Mouse (Mus musculus) midbrain, embryonic 13.5 days (tissue): ENCODE measurements at regions not wholly inside any gene's neighbourhood (a gene's known extent, or its start where the extent isn't known, plus 50 kb on each side); places are given as distances from the start of the nearest gene placed in this dataset.

Source experiments
- ATAC-seq: fragments of 200-750 bp; cut with Nextera tagmentation; 2 replicates; pipeline ENCODE4 v1.8.0; 2017; ENCODE audit warnings: mild to moderate bottlenecking, moderate TSS enrichment, moderate library complexity
- H3K27ac ChIP-seq: fragments of 300-500 bp; sonication (generic); 2 replicates; pipeline ENCODE4 v1.5.1; 2015; ENCODE audit warnings: inconsistent platforms, mild to moderate bottlenecking, moderate library complexity
- H3K27me3 ChIP-seq: fragments of 300-500 bp; sonication (generic); 2 replicates; pipeline ENCODE4 v1.6.1; 2015; ENCODE audit warnings: mild to moderate bottlenecking, inconsistent platforms
- H3K36me3 ChIP-seq: fragments of 300-500 bp; sonication (generic); 2 replicates; pipeline ENCODE4 v1.6.1; 2015; ENCODE audit warnings: mild to moderate bottlenecking, inconsistent platforms
- H3K4me1 ChIP-seq: fragments of 300-500 bp; sonication (generic); replicated peaks from 2 replicates; pipeline ENCODE4 v1.6.1; 2015; ENCODE audit warnings: inconsistent platforms
- H3K4me2 ChIP-seq: fragments of 300-500 bp; sonication (generic); replicated peaks from 2 replicates; pipeline ENCODE4 v1.6.1; 2015; ENCODE audit warnings: moderate library complexity, mild to moderate bottlenecking, inconsistent platforms
- H3K4me3 ChIP-seq: fragments of 300-500 bp; sonication (generic); replicated peaks from 2 replicates; pipeline ENCODE4 v1.5.1; 2015; ENCODE audit warnings: mild to moderate bottlenecking, inconsistent platforms
- H3K9ac ChIP-seq: fragments of 300-500 bp; sonication (generic); replicated peaks from 2 replicates; pipeline ENCODE4 v1.6.1; 2015; ENCODE audit warnings: mild to moderate bottlenecking, inconsistent platforms
- H3K9me3 ChIP-seq: fragments of 300-500 bp; sonication (generic); 2 replicates; pipeline ENCODE4 v1.6.1; 2016; ENCODE audit warnings: mild to moderate bottlenecking, inconsistent platforms
- WGBS: fragments of 180-500 bp; shearing (Covaris S2); methylation state at CpG from one replicate; pipeline ENCODE4 v1.1.7; 2015; 5-methylcytosine and 5-hydroxymethylcytosine counted together

- H3K9me3 ChIP-seq: no peaks in the 10 kb centered on the region
- no peak overlapping the region for H3K27ac ChIP-seq
- ATAC-seq: no peak
- H3K9ac ChIP-seq: no peak overlapping the region
- no peak overlapping the region for H3K4me3 ChIP-seq
- H3K4me1 ChIP-seq: no peaks in the 10 kb centered on the region
- H3K27me3 ChIP-seq: no peaks in the 10 kb centered on the region
- H3K36me3 ChIP-seq: no peaks in the 10 kb centered on the region
- no peak overlapping the region for H3K4me2 ChIP-seq
- WGBS: 60% methylated on average over 2 of the region's 2 CpGs
Observed at GRCm38 (mm10) chr4:64335814-64336213, 289.0 kb upstream of the Tnc start.

GRCm38 (mm10) chr4:64330213-64330612, 283.4 kb upstream of the Tnc start:
- no peak for ATAC-seq
- Histone ChIP-seq H3K27ac (no peak overlapping the region), H3K9ac (no peak overlapping the region), H3K4me3 (no peak overlapping the region), H3K27me3 (no peaks in the 10 kb centered on the region), H3K4me1 (no peaks in the 10 kb centered on the region), H3K9me3 (no peaks in the 10 kb centered on the region), H3K36me3 (no peaks in the 10 kb centered on the region), H3K4me2 (no peak overlapping the region)
- 37% methylated on average over 3 of the region's 3 CpGs for WGBS

GRCm38 (mm10) chr4:64324391-64324790, 277.6 kb upstream of the Tnc start:
- no peak for ATAC-seq
- H3K4me3 ChIP-seq: no peak overlapping the region
- 84% methylated on average over 3 of the region's 3 CpGs for WGBS

GRCm38 (mm10) chr4:64316553-64317347, 269.9 kb upstream of the Tnc start:
- ATAC-seq: no peak
- no peaks in the 10 kb centered on the region for H3K36me3 ChIP-seq

More at GRCm38 (mm10) chr4:64324391-64324790, 277.6 kb upstream of the Tnc start:
- Histone ChIP-seq H3K27ac (no peak overlapping the region), H3K9me3 (no peaks in the 10 kb centered on the region), H3K4me1 (no peaks in the 10 kb centered on the region), H3K36me3 (no peaks in the 10 kb centered on the region), H3K4me2 (no peak overlapping the region), H3K27me3 (no peaks in the 10 kb centered on the region), H3K9ac (no peak overlapping the region)

GRCm38 (mm10) chr4:64296941-64297340, 250.1 kb upstream of the Tnc start:
- Histone ChIP-seq H3K9ac (no peak overlapping the region), H3K4me3 (no peak overlapping the region), H3K9me3 (no peaks in the 10 kb centered on the region), H3K4me1 (no peaks in the 10 kb centered on the region), H3K4me2 (no peak overlapping the region), H3K27ac (no peak overlapping the region), H3K36me3 (no peaks in the 10 kb centered on the region), H3K27me3 (no peaks in the 10 kb centered on the region)
- ATAC-seq: no peak
- 85% methylated on average over 2 of the region's 2 CpGs for WGBS

More at GRCm38 (mm10) chr4:64316553-64317347, 269.9 kb upstream of the Tnc start:
- Histone ChIP-seq H3K9ac (no peak overlapping the region), H3K27ac (no peak overlapping the region), H3K9me3 (no peaks in the 10 kb centered on the region), H3K4me2 (no peak overlapping the region), H3K4me3 (no peak overlapping the region), H3K27me3 (no peaks in the 10 kb centered on the region), H3K4me1 (no peaks in the 10 kb centered on the region)
- 69% methylated on average over 3 of the region's 3 CpGs for WGBS

- no peak overlapping the region for H3K27ac ChIP-seq
- 89% methylated on average over 1 of the region's 1 CpGs for WGBS
- H3K4me2 ChIP-seq: no peak overlapping the region
- H3K9ac ChIP-seq: no peak overlapping the region
- no peaks in the 10 kb centered on the region for H3K4me1 ChIP-seq
- H3K27me3 ChIP-seq: no peaks in the 10 kb centered on the region
- no peak overlapping the region for H3K4me3 ChIP-seq
- ATAC-seq: no peak
- no peaks in the 10 kb centered on the region for H3K9me3 ChIP-seq
- no peaks in the 10 kb centered on the region for H3K36me3 ChIP-seq
Observed at GRCm38 (mm10) chr4:64282471-64282870, 235.7 kb upstream of the Tnc start.

- H3K27me3 ChIP-seq: no peaks in the 10 kb centered on the region
- 74% methylated on average over 2 of the region's 2 CpGs for WGBS
- H3K4me3 ChIP-seq: no peak overlapping the region
- no peak for ATAC-seq
- H3K9ac ChIP-seq: no peak overlapping the region
- no peaks in the 10 kb centered on the region for H3K36me3 ChIP-seq
- H3K27ac ChIP-seq: no peak overlapping the region
- no peak overlapping the region for H3K4me2 ChIP-seq
- no peaks in the 10 kb centered on the region for H3K4me1 ChIP-seq
- no peaks in the 10 kb centered on the region for H3K9me3 ChIP-seq
Observed at GRCm38 (mm10) chr4:64276980-64277379, 230.2 kb upstream of the Tnc start.

- Histone ChIP-seq H3K4me3 (no peak overlapping the region), H3K9ac (no peak overlapping the region), H3K27ac (no peak overlapping the region), H3K4me2 (no peak overlapping the region), H3K9me3 (no peaks in the 10 kb centered on the region), H3K4me1 (no peaks in the 10 kb centered on the region), H3K27me3 (no peaks in the 10 kb centered on the region), H3K36me3 (no peaks in the 10 kb centered on the region)
- WGBS: 82% methylated on average over 3 of the region's 3 CpGs
- no peak for ATAC-seq
Observed at GRCm38 (mm10) chr4:64274291-64274960, 227.6 kb upstream of the Tnc start.

- Histone ChIP-seq H3K4me2 (no peak overlapping the region), H3K9ac (no peak overlapping the region), H3K9me3 (no peaks in the 10 kb centered on the region), H3K4me3 (no peak overlapping the region), H3K4me1 (no peaks in the 10 kb centered on the region), H3K27ac (no peak overlapping the region), H3K27me3 (no peaks in the 10 kb centered on the region), H3K36me3 (no peaks in the 10 kb centered on the region)
- whole genome bisulfite sequencing: 82% methylated on average over 5 of the region's 5 CpGs
- no peak for ATAC-seq
Observed at GRCm38 (mm10) chr4:64269846-64270245, 223.0 kb upstream of the Tnc start.

- H3K4me1 ChIP-seq: no peaks in the 10 kb centered on the region
- H3K36me3 ChIP-seq: no peaks in the 10 kb centered on the region
- ATAC-seq: no peak
- H3K4me3 ChIP-seq: no peak overlapping the region
- H3K27me3 ChIP-seq: no peaks in the 10 kb centered on the region
- H3K27ac ChIP-seq: no peak overlapping the region
- no peak overlapping the region for H3K9ac ChIP-seq
- 88% methylated on average over 2 of the region's 2 CpGs for WGBS
- H3K4me2 ChIP-seq: no peak overlapping the region
- H3K9me3 ChIP-seq: no peaks in the 10 kb centered on the region
Observed at GRCm38 (mm10) chr4:64269117-64269516, 222.3 kb upstream of the Tnc start.

GRCm38 (mm10) chr4:64260473-64260872, 213.7 kb upstream of the Tnc start:
- no peaks in the 10 kb centered on the region for H3K36me3 ChIP-seq
- no peak overlapping the region for H3K9ac ChIP-seq
- H3K4me2 ChIP-seq: no peak overlapping the region
- no peaks in the 10 kb centered on the region for H3K9me3 ChIP-seq
- no peak overlapping the region for H3K27ac ChIP-seq
- H3K4me3 ChIP-seq: no peak overlapping the region
- ATAC-seq: 0 out of 2 replicates have a peak, but pooled peaks have one; percentile 50
- H3K27me3 ChIP-seq: no peaks in the 10 kb centered on the region
- no peaks in the 10 kb centered on the region for H3K4me1 ChIP-seq

- Histone ChIP-seq H3K4me2 (no peak overlapping the region), H3K4me3 (no peak overlapping the region), H3K36me3 (no peaks in the 10 kb centered on the region), H3K27me3 (no peaks in the 10 kb centered on the region), H3K27ac (no peak overlapping the region), H3K4me1 (no peaks in the 10 kb centered on the region), H3K9ac (no peak overlapping the region), H3K9me3 (no peaks in the 10 kb centered on the region)
- 0 out of 2 replicates have a peak, but pooled peaks have one; percentile 20 for ATAC-seq
Observed at GRCm38 (mm10) chr4:64260188-64260444, 213.3 kb upstream of the Tnc start.
